Mouse (Mus musculus): Measurements from ENCODE around the gene Nell1. TPM values are rescaled to one million over a fixed set of nuclear protein-coding genes. Genes with fewer than 3 reads are reported as not detected.

The Nell1 gene
- polyA plus RNA-seq, 1 experiment from 2014 or later, result 1.8 TPM

- no peaks in the 10 kb centered on the region for H3K4me1 ChIP-seq (ENCODE audit: control insufficient read depth, insufficient read depth, low read length)
- ATAC-seq (replicated peaks; ENCODE audit: insufficient number of reproducible peaks, low FRiP score, low TSS enrichment, low read depth), result no peak
- H3K27me3 ChIP-seq (ENCODE audit: control insufficient read depth, insufficient read depth, low read length), result no peaks in the 10 kb centered on the region
- H3K4me2 ChIP-seq (ENCODE audit: low read depth, low read length), result no peak overlapping the region
- DNase-seq (ENCODE audit: low spot score), result peak; percentile 76
- no peak overlapping the region for H3K4me3 ChIP-seq (ENCODE audit: low read depth, low read length)
- H3K9ac ChIP-seq (replicated peaks; ENCODE audit: low read length), result no peak overlapping the region
- no peaks in the 10 kb centered on the region for H3K9me3 ChIP-seq (replicated peaks; ENCODE audit: control insufficient read depth, low read length)
- H3K36me3 ChIP-seq (replicated peaks; ENCODE audit: control insufficient read depth, insufficient read depth, low read depth, low read length), result no peaks in the 10 kb centered on the region
- no peak overlapping the region for H3K27ac ChIP-seq (replicated peaks; ENCODE audit: low read depth, low read length)
- WGBS, result 55% methylated on average over 4 of the region's 4 CpGs
Observed at GRCm38 (mm10) chr7:49953546-49954181, 21.0 kb upstream of the Nell1 start.

GRCm38 (mm10) chr7:49954834-49955233 is 19.8 kb upstream of the Nell1 start:
- no peak overlapping the region for H3K4me3 ChIP-seq (ENCODE audit: low read depth, low read length)
- ATAC-seq (replicated peaks; ENCODE audit: insufficient number of reproducible peaks, low FRiP score, low TSS enrichment, low read depth), result no peak

GRCm38 (mm10) chr7:49957142-49957541 is 17.5 kb upstream of the Nell1 start:
- ATAC-seq (replicated peaks; ENCODE audit: insufficient number of reproducible peaks, low FRiP score, low TSS enrichment, low read depth), result no peak
- H3K4me3 ChIP-seq (ENCODE audit: low read depth, low read length), result no peak overlapping the region
- H3K9ac ChIP-seq (replicated peaks; ENCODE audit: low read length), result no peak overlapping the region
- no peaks in the 10 kb centered on the region for H3K9me3 ChIP-seq (replicated peaks; ENCODE audit: control insufficient read depth, low read length)
- DNase-seq (ENCODE audit: low spot score), result no peak
- no peaks in the 10 kb centered on the region for H3K36me3 ChIP-seq (replicated peaks; ENCODE audit: control insufficient read depth, insufficient read depth, low read depth, low read length)
- 75% methylated on average over 3 of the region's 3 CpGs for WGBS
- H3K4me1 ChIP-seq (ENCODE audit: control insufficient read depth, insufficient read depth, low read length), result no peaks in the 10 kb centered on the region
- no peaks in the 10 kb centered on the region for H3K27me3 ChIP-seq (ENCODE audit: control insufficient read depth, insufficient read depth, low read length)
- no peak overlapping the region for H3K4me2 ChIP-seq (ENCODE audit: low read depth, low read length)
- H3K27ac ChIP-seq (replicated peaks; ENCODE audit: low read depth, low read length), result no peak overlapping the region

More at GRCm38 (mm10) chr7:49954834-49955233, 19.8 kb upstream of the Nell1 start:
- Histone ChIP-seq H3K9ac (replicated peaks; ENCODE audit: low read length) (no peak overlapping the region), H3K4me2 (ENCODE audit: low read depth, low read length) (no peak overlapping the region), H3K27me3 (ENCODE audit: control insufficient read depth, insufficient read depth, low read length) (no peaks in the 10 kb centered on the region), H3K9me3 (replicated peaks; ENCODE audit: control insufficient read depth, low read length) (no peaks in the 10 kb centered on the region), H3K27ac (replicated peaks; ENCODE audit: low read depth, low read length) (no peak overlapping the region), H3K4me1 (ENCODE audit: control insufficient read depth, insufficient read depth, low read length) (no peaks in the 10 kb centered on the region), H3K36me3 (replicated peaks; ENCODE audit: control insufficient read depth, insufficient read depth, low read depth, low read length) (no peaks in the 10 kb centered on the region)
- WGBS, result 84% methylated on average over 7 of the region's 7 CpGs
- no peak for DNase-seq (ENCODE audit: low spot score)

GRCm38 (mm10) chr7:49963764-49964163 is 10.9 kb upstream of the Nell1 start:
- WGBS, result 77% methylated on average over 2 of the region's 2 CpGs
- ATAC-seq (replicated peaks; ENCODE audit: insufficient number of reproducible peaks, low FRiP score, low TSS enrichment, low read depth), result no peak

GRCm38 (mm10) chr7:49969516-49969915 is 5.1 kb upstream of the Nell1 start:
- Histone ChIP-seq H3K27ac (replicated peaks; ENCODE audit: low read depth, low read length) (no peak overlapping the region), H3K36me3 (replicated peaks; ENCODE audit: control insufficient read depth, insufficient read depth, low read depth, low read length) (no peaks in the 10 kb centered on the region), H3K27me3 (ENCODE audit: control insufficient read depth, insufficient read depth, low read length) (peaks cover 10% of the 10 kb centered on the region), H3K4me1 (ENCODE audit: control insufficient read depth, insufficient read depth, low read length) (no peaks in the 10 kb centered on the region), H3K4me3 (ENCODE audit: low read depth, low read length) (no peak overlapping the region), H3K4me2 (ENCODE audit: low read depth, low read length) (no peak overlapping the region), H3K9me3 (replicated peaks; ENCODE audit: control insufficient read depth, low read length) (no peaks in the 10 kb centered on the region), H3K9ac (replicated peaks; ENCODE audit: low read length) (no peak overlapping the region)
- no peak for ATAC-seq (replicated peaks; ENCODE audit: insufficient number of reproducible peaks, low FRiP score, low TSS enrichment, low read depth)
- DNase-seq (ENCODE audit: low spot score), result no peak
- WGBS, result 57% methylated on average over 4 of the region's 4 CpGs

More at GRCm38 (mm10) chr7:49963764-49964163, 10.9 kb upstream of the Nell1 start:
- Histone ChIP-seq H3K4me2 (ENCODE audit: low read depth, low read length) (no peak overlapping the region), H3K27ac (replicated peaks; ENCODE audit: low read depth, low read length) (no peak overlapping the region), H3K27me3 (ENCODE audit: control insufficient read depth, insufficient read depth, low read length) (no peaks in the 10 kb centered on the region), H3K4me1 (ENCODE audit: control insufficient read depth, insufficient read depth, low read length) (no peaks in the 10 kb centered on the region), H3K36me3 (replicated peaks; ENCODE audit: control insufficient read depth, insufficient read depth, low read depth, low read length) (no peaks in the 10 kb centered on the region), H3K9ac (replicated peaks; ENCODE audit: low read length) (no peak overlapping the region), H3K9me3 (replicated peaks; ENCODE audit: control insufficient read depth, low read length) (no peaks in the 10 kb centered on the region), H3K4me3 (ENCODE audit: low read depth, low read length) (no peak overlapping the region)
- DNase-seq (ENCODE audit: low spot score), result no peak

GRCm38 (mm10) chr7:49975441-49976121 is 917 bp downstream of the Nell1 start:
- Histone ChIP-seq H3K4me3 (ENCODE audit: low read depth, low read length) (peak overlapping the region; percentile 48), H3K27ac (replicated peaks; ENCODE audit: low read depth, low read length) (no peak overlapping the region), H3K4me2 (ENCODE audit: low read depth, low read length) (peak overlapping the region; percentile 92), H3K27me3 (ENCODE audit: control insufficient read depth, insufficient read depth, low read length) (peaks cover 43% of the 10 kb centered on the region), H3K36me3 (replicated peaks; ENCODE audit: control insufficient read depth, insufficient read depth, low read depth, low read length) (no peaks in the 10 kb centered on the region), H3K9me3 (replicated peaks; ENCODE audit: control insufficient read depth, low read length) (no peaks in the 10 kb centered on the region), H3K4me1 (ENCODE audit: control insufficient read depth, insufficient read depth, low read length) (peaks cover 2% of the 10 kb centered on the region; the same call in 1 of the 2 replicates), H3K9ac (replicated peaks; ENCODE audit: low read length) (peak overlapping the region; percentile 59)
- no peak for DNase-seq (ENCODE audit: low spot score)
- under 1% methylated on average over 40 of the region's 40 CpGs for WGBS
- peak; percentile 1; the same call in 1 of the 2 replicates for ATAC-seq (replicated peaks; ENCODE audit: insufficient number of reproducible peaks, low FRiP score, low TSS enrichment, low read depth)

GRCm38 (mm10) chr7:49981511-49982227 is 7.0 kb downstream of the Nell1 start:
- Histone ChIP-seq H3K9ac (replicated peaks; ENCODE audit: low read length) (no peak overlapping the region), H3K36me3 (replicated peaks; ENCODE audit: control insufficient read depth, insufficient read depth, low read depth, low read length) (no peaks in the 10 kb centered on the region; the same call in 1 of the 2 replicates), H3K4me2 (ENCODE audit: low read depth, low read length) (no peak overlapping the region), H3K9me3 (replicated peaks; ENCODE audit: control insufficient read depth, low read length) (no peaks in the 10 kb centered on the region), H3K27ac (replicated peaks; ENCODE audit: low read depth, low read length) (no peak overlapping the region), H3K27me3 (ENCODE audit: control insufficient read depth, insufficient read depth, low read length) (peaks cover 13% of the 10 kb centered on the region), H3K4me1 (ENCODE audit: control insufficient read depth, insufficient read depth, low read length) (no peaks in the 10 kb centered on the region), H3K4me3 (ENCODE audit: low read depth, low read length) (no peak overlapping the region)
- DNase-seq (ENCODE audit: low spot score) (no peak), ATAC-seq (replicated peaks; ENCODE audit: insufficient number of reproducible peaks, low FRiP score, low TSS enrichment, low read depth) (no peak)
- WGBS, result 13% methylated on average over 9 of the region's 9 CpGs

- Histone ChIP-seq H3K27me3 (ENCODE audit: control insufficient read depth, insufficient read depth, low read length) (no peaks in the 10 kb centered on the region), H3K27ac (replicated peaks; ENCODE audit: low read depth, low read length) (no peak overlapping the region), H3K9ac (replicated peaks; ENCODE audit: low read length) (no peak overlapping the region), H3K4me3 (ENCODE audit: low read depth, low read length) (no peak overlapping the region), H3K36me3 (replicated peaks; ENCODE audit: control insufficient read depth, insufficient read depth, low read depth, low read length) (no peaks in the 10 kb centered on the region; the same call in 1 of the 2 replicates), H3K4me2 (ENCODE audit: low read depth, low read length) (no peak overlapping the region), H3K9me3 (replicated peaks; ENCODE audit: control insufficient read depth, low read length) (no peaks in the 10 kb centered on the region), H3K4me1 (ENCODE audit: control insufficient read depth, insufficient read depth, low read length) (no peaks in the 10 kb centered on the region)
- WGBS, result 29% methylated on average over 6 of the region's 6 CpGs
- no peak for ATAC-seq (replicated peaks; ENCODE audit: insufficient number of reproducible peaks, low FRiP score, low TSS enrichment, low read depth)
- no peak for DNase-seq (ENCODE audit: low spot score)
Observed at GRCm38 (mm10) chr7:49984698-49985097, 10.0 kb downstream of the Nell1 start.

Data from embryonic facial prominence, embryonic 11.5 days (tissue).